Mouse (Mus musculus): ENCODE data around the gene Cers6. TPM values are rescaled to one million over a fixed set of nuclear protein-coding genes. Genes with fewer than 3 reads are reported as not detected.

Cers6 gene
- polyA plus RNA-seq, 1 experiment from 2014 or later: 28.3 TPM

- Histone ChIP-seq H3K9ac (no peak overlapping the region), H3K27me3 (no peaks in the 10 kb centered on the region), H3K4me2 (replicated peaks) (no peak overlapping the region), H3K9me3 (no peaks in the 10 kb centered on the region), H3K36me3 (peaks cover 12% of the 10 kb centered on the region), H3K27ac (no peak overlapping the region), H3K4me1 (peaks cover 23% of the 10 kb centered on the region), H3K4me3 (no peak overlapping the region)
- WGBS: 87% methylated on average over 2 of the region's 2 CpGs
- no peak for ATAC-seq (ENCODE audit: low FRiP score, low read depth)
These were observed 94.3 kb downstream of the Cers6 start for GRCm38 (mm10) chr2:68955496-68955895.

GRCm38 (mm10) chr2:68956146-68956545, 94.9 kb downstream of the Cers6 start:
- no peak for ATAC-seq (ENCODE audit: low FRiP score, low read depth)
- Histone ChIP-seq H3K36me3 (peaks cover 10% of the 10 kb centered on the region), H3K9me3 (no peaks in the 10 kb centered on the region), H3K4me1 (peaks cover 23% of the 10 kb centered on the region), H3K27ac (no peak overlapping the region), H3K27me3 (no peaks in the 10 kb centered on the region), H3K4me2 (replicated peaks) (no peak overlapping the region), H3K4me3 (no peak overlapping the region), H3K9ac (no peak overlapping the region)
- WGBS: 91% methylated on average over 3 of the region's 3 CpGs

- H3K4me3 ChIP-seq: no peak overlapping the region
- ATAC-seq (ENCODE audit: low FRiP score, low read depth): no peak
- H3K9me3 ChIP-seq: no peaks in the 10 kb centered on the region
- H3K4me1 ChIP-seq: peaks cover 23% of the 10 kb centered on the region
- H3K9ac ChIP-seq: no peak overlapping the region
- H3K36me3 ChIP-seq: no peaks in the 10 kb centered on the region
- WGBS: 78% methylated on average over 7 of the region's 7 CpGs
- H3K27me3 ChIP-seq: no peaks in the 10 kb centered on the region
- H3K27ac ChIP-seq: no peak overlapping the region
- H3K4me2 ChIP-seq (replicated peaks): no peak overlapping the region
These were observed 96.6 kb downstream of the Cers6 start for GRCm38 (mm10) chr2:68957831-68958230.

GRCm38 (mm10) chr2:68959573-68959972, 98.3 kb downstream of the Cers6 start:
- H3K9me3 ChIP-seq: no peaks in the 10 kb centered on the region
- no peaks in the 10 kb centered on the region for H3K27me3 ChIP-seq
- H3K4me2 ChIP-seq (replicated peaks): no peak overlapping the region
- no peak for ATAC-seq (ENCODE audit: low FRiP score, low read depth)
- H3K27ac ChIP-seq: no peak overlapping the region
- H3K36me3 ChIP-seq: no peaks in the 10 kb centered on the region
- WGBS: 84% methylated on average over 4 of the region's 4 CpGs
- peaks cover 23% of the 10 kb centered on the region for H3K4me1 ChIP-seq
- H3K9ac ChIP-seq: no peak overlapping the region
- no peak overlapping the region for H3K4me3 ChIP-seq

- Histone ChIP-seq H3K4me1 (peaks cover 23% of the 10 kb centered on the region), H3K9me3 (no peaks in the 10 kb centered on the region), H3K27me3 (no peaks in the 10 kb centered on the region), H3K27ac (no peak overlapping the region), H3K36me3 (no peaks in the 10 kb centered on the region), H3K4me2 (replicated peaks) (no peak overlapping the region), H3K9ac (no peak overlapping the region), H3K4me3 (no peak overlapping the region)
- no peak for ATAC-seq (ENCODE audit: low FRiP score, low read depth)
- WGBS: 93% methylated on average over 5 of the region's 5 CpGs
These were observed 98.8 kb downstream of the Cers6 start for GRCm38 (mm10) chr2:68960060-68960459.

- H3K9me3 ChIP-seq: no peaks in the 10 kb centered on the region
- WGBS: 94% methylated on average over 10 of the region's 10 CpGs
- H3K4me3 ChIP-seq: no peak overlapping the region
- no peak overlapping the region for H3K4me2 ChIP-seq (replicated peaks)
- ATAC-seq (ENCODE audit: low FRiP score, low read depth): no peak
- no peak overlapping the region for H3K27ac ChIP-seq
- H3K4me1 ChIP-seq: peaks cover 23% of the 10 kb centered on the region
- H3K9ac ChIP-seq: no peak overlapping the region
- no peaks in the 10 kb centered on the region for H3K36me3 ChIP-seq
- H3K27me3 ChIP-seq: no peaks in the 10 kb centered on the region
These were observed 99.4 kb downstream of the Cers6 start for GRCm38 (mm10) chr2:68960620-68961019.

GRCm38 (mm10) chr2:68966360-68966759, 105.1 kb downstream of the Cers6 start:
- Histone ChIP-seq H3K9ac (no peak overlapping the region), H3K4me1 (no peaks in the 10 kb centered on the region), H3K27me3 (no peaks in the 10 kb centered on the region), H3K9me3 (peaks cover 8% of the 10 kb centered on the region), H3K4me3 (no peak overlapping the region), H3K36me3 (peaks cover 9% of the 10 kb centered on the region), H3K27ac (no peak overlapping the region), H3K4me2 (replicated peaks) (no peak overlapping the region)
- ATAC-seq (ENCODE audit: low FRiP score, low read depth): no peak
- 86% methylated on average over 1 of the region's 1 CpGs for WGBS

GRCm38 (mm10) chr2:68968028-68968427, 106.8 kb downstream of the Cers6 start:
- no peak overlapping the region for H3K27ac ChIP-seq
- no peaks in the 10 kb centered on the region for H3K4me1 ChIP-seq
- peaks cover 8% of the 10 kb centered on the region for H3K9me3 ChIP-seq
- no peaks in the 10 kb centered on the region for H3K27me3 ChIP-seq
- no peak overlapping the region for H3K4me3 ChIP-seq
- H3K4me2 ChIP-seq (replicated peaks): no peak overlapping the region
- no peak overlapping the region for H3K9ac ChIP-seq
- 83% methylated on average over 8 of the region's 8 CpGs for WGBS
- ATAC-seq (ENCODE audit: low FRiP score, low read depth): no peak
- peaks cover 9% of the 10 kb centered on the region for H3K36me3 ChIP-seq

- Histone ChIP-seq H3K27me3 (no peaks in the 10 kb centered on the region), H3K9ac (no peak overlapping the region), H3K27ac (no peak overlapping the region), H3K9me3 (peaks cover 8% of the 10 kb centered on the region), H3K36me3 (peaks cover 9% of the 10 kb centered on the region), H3K4me2 (replicated peaks) (no peak overlapping the region), H3K4me3 (no peak overlapping the region), H3K4me1 (peaks cover 30% of the 10 kb centered on the region)
- no peak for ATAC-seq (ENCODE audit: low FRiP score, low read depth)
- 93% methylated on average over 5 of the region's 5 CpGs for WGBS
These were observed 110.6 kb downstream of the Cers6 start for GRCm38 (mm10) chr2:68971840-68972239.

- Histone ChIP-seq H3K27ac (no peak overlapping the region), H3K4me3 (no peak overlapping the region), H3K9me3 (peaks cover 8% of the 10 kb centered on the region), H3K36me3 (peaks cover 9% of the 10 kb centered on the region), H3K4me1 (peaks cover 45% of the 10 kb centered on the region), H3K4me2 (replicated peaks) (no peak overlapping the region), H3K9ac (no peak overlapping the region), H3K27me3 (no peaks in the 10 kb centered on the region)
- 64% methylated on average over 2 of the region's 2 CpGs for WGBS
- no peak for ATAC-seq (ENCODE audit: low FRiP score, low read depth)
These were observed 112.5 kb downstream of the Cers6 start for GRCm38 (mm10) chr2:68973753-68974152.

- Histone ChIP-seq H3K9me3 (peaks cover 2% of the 10 kb centered on the region), H3K27me3 (no peaks in the 10 kb centered on the region), H3K4me3 (no peak overlapping the region), H3K4me2 (replicated peaks) (no peak overlapping the region), H3K36me3 (peaks cover 3% of the 10 kb centered on the region), H3K9ac (no peak overlapping the region), H3K4me1 (peaks cover 47% of the 10 kb centered on the region), H3K27ac (peak overlapping the region; percentile 58; the same call in 1 of the 2 replicates)
- WGBS: 26% methylated on average over 6 of the region's 6 CpGs
- ATAC-seq (ENCODE audit: low FRiP score, low read depth): peak; percentile 89
These were observed 114.0 kb downstream of the Cers6 start for GRCm38 (mm10) chr2:68975286-68975685.

GRCm38 (mm10) chr2:68975780-68976179, 114.5 kb downstream of the Cers6 start:
- H3K27me3 ChIP-seq: no peaks in the 10 kb centered on the region
- no peaks in the 10 kb centered on the region for H3K9me3 ChIP-seq
- 46% methylated on average over 6 of the region's 6 CpGs for WGBS
- no peak overlapping the region for H3K9ac ChIP-seq
- H3K4me3 ChIP-seq: no peak overlapping the region
- H3K4me1 ChIP-seq: peaks cover 47% of the 10 kb centered on the region
- ATAC-seq (ENCODE audit: low FRiP score, low read depth): 0 out of 2 replicates have a peak, but pooled peaks have one; percentile 13
- H3K4me2 ChIP-seq (replicated peaks): no peak overlapping the region
- H3K36me3 ChIP-seq: no peaks in the 10 kb centered on the region
- peak overlapping the region; percentile 58; the same call in 1 of the 2 replicates for H3K27ac ChIP-seq

GRCm38 (mm10) chr2:68978244-68978643, 117.0 kb downstream of the Cers6 start:
- 40% methylated on average over 9 of the region's 9 CpGs for WGBS
- Histone ChIP-seq H3K27ac (no peak overlapping the region), H3K9me3 (no peaks in the 10 kb centered on the region), H3K27me3 (no peaks in the 10 kb centered on the region), H3K36me3 (no peaks in the 10 kb centered on the region), H3K4me2 (replicated peaks) (no peak overlapping the region), H3K4me3 (no peak overlapping the region), H3K9ac (no peak overlapping the region), H3K4me1 (peaks cover 62% of the 10 kb centered on the region)
- no peak for ATAC-seq (ENCODE audit: low FRiP score, low read depth)

Data from limb, embryonic 13.5 days (tissue).